Mouse (Mus musculus): ENCODE results near the gene Coq7. TPM values are rescaled to one million over a fixed set of nuclear protein-coding genes. Genes with fewer than 3 reads are reported as not detected.

Gene Coq7
- total and polyA plus RNA-seq, 3 experiments: 59.5 to 66.2 TPM; not detected in 1

DNA sequence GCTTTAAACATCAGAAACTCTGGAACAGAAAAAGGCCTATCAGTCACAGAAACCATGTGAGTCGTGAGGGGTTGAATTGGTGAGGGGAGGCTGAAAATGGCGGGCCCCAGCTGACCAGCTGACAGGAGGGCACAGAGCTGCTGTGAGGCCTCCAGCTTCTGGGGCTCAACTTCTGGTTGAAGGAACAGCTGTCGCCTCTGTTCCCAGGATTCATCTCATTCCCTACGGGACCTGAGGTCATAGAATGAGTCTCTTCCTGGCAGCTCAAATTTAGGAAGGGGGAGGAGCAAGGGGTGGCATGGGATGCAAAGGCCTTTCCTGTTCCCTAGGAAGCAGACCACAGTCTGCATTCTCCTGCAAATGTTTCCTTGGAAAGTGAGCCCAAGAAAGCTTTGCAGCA is 29.3 kb downstream of the Coq7 start:
- Histone ChIP-seq H3K36me3 (ENCODE audit: control insufficient read depth in 1 of 2, insufficient read depth in 2 of 2, low read length in 2 of 2) (no peaks in the 10 kb centered on the region), H3K9me3 (replicated peaks; ENCODE audit: insufficient read depth, low read length) (no peaks in the 10 kb centered on the region), H3K4me3 (ENCODE audit: control insufficient read depth in 1 of 2, insufficient read depth in 1 of 2, low read depth in 2 of 2, low read length in 2 of 2) (no peak overlapping the region), H3K79me2 (ENCODE audit: control insufficient read depth, insufficient read depth, low read length, poor library complexity) (no peaks in the 10 kb centered on the region), H3K4me1 (ENCODE audit: control insufficient read depth in 1 of 2, insufficient read depth in 2 of 2, low read length in 2 of 2) (no peaks in the 10 kb centered on the region; a peak in 1 of 4 replicates), H3K9ac (ENCODE audit: control insufficient read depth, low read depth, low read length, poor library complexity, severe bottlenecking) (no peak overlapping the region), H3K27ac (ENCODE audit: control insufficient read depth, low read depth, low read length) (no peak overlapping the region), H3K27me3 (ENCODE audit: control insufficient read depth in 1 of 2, insufficient read depth in 2 of 2, low read length in 2 of 2) (peaks cover 0 to 1% of the 10 kb centered on the region in 2 experiments; a peak in 1 of 4 replicates)
- DNase-seq (ENCODE audit: low read depth, low spot score): no peak
- TF ChIP-seq KAT2A (conservative IDR thresholded peaks at IDR 0.05; ENCODE audit: low read depth, low read length) (no peak), POLR2A (IDR thresholded peaks at IDR 0.05; ENCODE audit: control insufficient read depth in 1 of 2, insufficient read depth in 1 of 2, low read depth in 1 of 2, low read length in 2 of 2, poor library complexity in 1 of 2) (no peak), JUND (IDR thresholded peaks at IDR 0.05; ENCODE audit: low read depth, low read length) (no peak), TAL1 (IDR thresholded peaks at IDR 0.05; ENCODE audit: low read length) (no peak), ZMIZ1 (IDR thresholded peaks at IDR 0.05; ENCODE audit: low read depth, low read length) (no peak), POLR2AphosphoS2 (IDR thresholded peaks at IDR 0.05; ENCODE audit: low read length) (no peak), TCF12 (IDR thresholded peaks at IDR 0.05; ENCODE audit: low read depth, low read length) (no peak), RAD21 (IDR thresholded peaks at IDR 0.05; ENCODE audit: low read depth, low read length) (no peak), GATA1 (IDR thresholded peaks at IDR 0.05; ENCODE audit: low read depth, low read length) (no peak), MXI1 (IDR thresholded peaks at IDR 0.05; ENCODE audit: low read depth, low read length) (no peak), BHLHE40 (IDR thresholded peaks at IDR 0.05; ENCODE audit: borderline replicate concordance, low read depth, low read length) (no peak), ZKSCAN1 (IDR thresholded peaks at IDR 0.05; ENCODE audit: low read depth, low read length) (no peak), HCFC1 (IDR thresholded peaks at IDR 0.05; ENCODE audit: low read depth, low read length) (no peak), USF1 (IDR thresholded peaks at IDR 0.05; ENCODE audit: low read depth, low read length) (no peak), ZC3H11A (IDR thresholded peaks at IDR 0.05; ENCODE audit: low read depth, low read length) (no peak), NRF1 (IDR thresholded peaks at IDR 0.05; ENCODE audit: insufficient read depth, low read depth, low read length, poor library complexity, severe bottlenecking) (no peak), UBTF (IDR thresholded peaks at IDR 0.05; ENCODE audit: borderline replicate concordance, insufficient read depth, low read depth, low read length) (no peak), USF2 (IDR thresholded peaks at IDR 0.05; ENCODE audit: borderline replicate concordance in 1 of 2, insufficient read depth in 1 of 2, low read depth in 1 of 2, low read length in 2 of 2) (no peak)

- no peak for DNase-seq (ENCODE audit: low read depth, low spot score)
- Histone ChIP-seq H3K9ac (ENCODE audit: control insufficient read depth, low read depth, low read length, poor library complexity, severe bottlenecking) (no peak overlapping the region), H3K4me3 (ENCODE audit: control insufficient read depth in 1 of 2, insufficient read depth in 1 of 2, low read depth in 2 of 2, low read length in 2 of 2) (no peak overlapping the region), H3K79me2 (ENCODE audit: control insufficient read depth, insufficient read depth, low read length, poor library complexity) (no peaks in the 10 kb centered on the region), H3K9me3 (replicated peaks; ENCODE audit: insufficient read depth, low read length) (no peaks in the 10 kb centered on the region), H3K27ac (ENCODE audit: control insufficient read depth, low read depth, low read length) (no peak overlapping the region), H3K27me3 (ENCODE audit: control insufficient read depth in 1 of 2, insufficient read depth in 2 of 2, low read length in 2 of 2) (peaks cover 0 to 1% of the 10 kb centered on the region in 2 experiments; a peak in 1 of 4 replicates), H3K36me3 (ENCODE audit: control insufficient read depth in 1 of 2, insufficient read depth in 2 of 2, low read length in 2 of 2) (no peaks in the 10 kb centered on the region), H3K4me1 (ENCODE audit: control insufficient read depth in 1 of 2, insufficient read depth in 2 of 2, low read length in 2 of 2) (no peaks in the 10 kb centered on the region; a peak in 1 of 4 replicates)
- TF ChIP-seq JUND (IDR thresholded peaks at IDR 0.05; ENCODE audit: low read depth, low read length): no peak
Observed at GRCm38 (mm10) chr7:118502333-118502732, 30.8 kb downstream of the Coq7 start.
